Mouse (Mus musculus) midbrain, embryonic 11.5 days (tissue): ENCODE measurements at regions not wholly inside any gene's neighbourhood (a gene's known extent, or its start where the extent isn't known, plus 50 kb on each side); places are given as distances from the start of the nearest gene placed in this dataset.

Source experiments
- ATAC-seq: fragments of 200-750 bp; cut with Nextera tagmentation; 2 replicates; pipeline ENCODE4 v1.8.0; 2017; ENCODE audit warnings: moderate TSS enrichment, moderate library complexity; ENCODE audit not compliant: low FRiP score
- DNase-seq: peaks from one replicate; pipeline ENCODE4 v3.0.0; 2015; ENCODE audit warnings: low spot score; ENCODE audit errors: missing footprints
- H3K27ac ChIP-seq: fragments of 300-500 bp; sonication (generic); 2 replicates; pipeline ENCODE4 v1.5.1; 2014; ENCODE audit warnings: low read depth, low read length
- H3K27me3 ChIP-seq: fragments of 300-500 bp; sonication (generic); 2 replicates; pipeline ENCODE4 v1.6.1; 2014; ENCODE audit warnings: mild to moderate bottlenecking, low read length, moderate library complexity, mixed read lengths; ENCODE audit not compliant: control insufficient read depth, insufficient read depth
- H3K36me3 ChIP-seq: fragments of 300-500 bp; sonication (generic); 2 replicates; pipeline ENCODE4 v1.6.1; 2014; ENCODE audit warnings: mild to moderate bottlenecking, low read length, moderate library complexity, mixed read lengths; ENCODE audit not compliant: control insufficient read depth, insufficient read depth
- H3K4me1 ChIP-seq: fragments of 300-500 bp; sonication (generic); 2 replicates; pipeline ENCODE4 v1.6.1; 2014; ENCODE audit warnings: low read length; ENCODE audit not compliant: control insufficient read depth, insufficient read depth
- H3K4me2 ChIP-seq: fragments of 300-500 bp; sonication (generic); 2 replicates; pipeline ENCODE4 v1.6.1; 2014; ENCODE audit warnings: mild to moderate bottlenecking, moderate library complexity
- H3K4me3 ChIP-seq: fragments of 300-500 bp; sonication (generic); 2 replicates; pipeline ENCODE4 v1.5.1; 2014; ENCODE audit warnings: low read depth, low read length
- H3K9ac ChIP-seq: fragments of 300-500 bp; sonication (generic); 2 replicates; pipeline ENCODE4 v1.6.1; 2014; ENCODE audit warnings: low read length
- H3K9me3 ChIP-seq: fragments of 300-500 bp; sonication (generic); 2 replicates; pipeline ENCODE4 v1.6.1; 2016; ENCODE audit warnings: low read length; ENCODE audit not compliant: control insufficient read depth
- WGBS: fragments of 180-500 bp; shearing (Covaris S2); extraction: QIAGEN DNeasy Blood & Tissue Kit; methylation state at CpG from one replicate; pipeline ENCODE4 v1.1.7; 2014; 5-methylcytosine and 5-hydroxymethylcytosine counted together

DNA sequence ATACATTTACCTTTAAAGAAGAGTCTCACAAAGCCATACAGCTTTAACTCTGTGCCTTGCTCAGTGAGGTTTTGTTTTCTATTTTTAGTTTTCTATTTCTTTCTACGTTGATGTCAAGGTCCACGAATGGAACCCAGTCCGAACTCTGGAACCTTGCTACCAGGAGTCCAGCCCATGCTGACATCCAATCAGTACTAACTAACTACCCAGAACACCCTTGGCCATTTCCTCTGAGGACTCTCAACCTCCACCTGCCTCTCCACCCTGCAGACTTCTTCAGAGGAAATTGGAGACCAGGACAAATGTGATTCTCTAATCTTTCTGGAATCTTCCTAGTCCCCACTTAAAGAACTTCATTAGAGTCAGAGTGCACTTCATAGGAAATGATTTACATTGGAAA lies 204.6 kb upstream of the Klf3 start:
- ATAC-seq (no peak), DNase-seq (peak; percentile 62)
- Histone ChIP-seq H3K36me3 (no peaks in the 10 kb centered on the region), H3K9me3 (no peaks in the 10 kb centered on the region), H3K4me2 (no peak overlapping the region), H3K27me3 (no peaks in the 10 kb centered on the region), H3K4me3 (no peak overlapping the region), H3K27ac (no peak overlapping the region), H3K9ac (no peak overlapping the region), H3K4me1 (peaks cover 4% of the 10 kb centered on the region; the same call in 1 of the 2 replicates)
- WGBS, result 90% methylated on average over 3 of the region's 3 CpGs

DNA sequence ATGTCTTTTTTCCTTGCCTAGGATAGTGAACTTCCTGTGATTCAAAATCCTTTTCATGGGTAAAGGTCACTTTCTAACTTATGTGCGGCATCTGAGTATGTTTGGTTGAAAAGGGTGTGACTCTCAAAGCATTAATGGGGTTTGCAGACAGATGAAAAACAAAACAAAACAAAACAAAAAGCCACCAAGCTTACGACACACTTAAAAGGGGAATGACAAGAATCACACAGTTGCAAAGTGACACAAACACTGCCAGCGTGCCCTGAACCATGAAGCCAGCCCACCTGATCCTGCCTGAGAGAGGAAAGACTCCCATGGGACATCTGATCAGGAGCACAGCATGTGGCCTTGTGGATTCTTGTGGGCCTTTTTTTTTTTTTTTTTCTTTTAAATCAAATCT lies 204.2 kb upstream of the Klf3 start:
- no peaks in the 10 kb centered on the region for H3K36me3 ChIP-seq
- no peaks in the 10 kb centered on the region for H3K9me3 ChIP-seq
- no peak overlapping the region for H3K27ac ChIP-seq
- no peaks in the 10 kb centered on the region for H3K27me3 ChIP-seq
- H3K4me3 ChIP-seq, result no peak overlapping the region
- peaks cover 4% of the 10 kb centered on the region; the same call in 1 of the 2 replicates for H3K4me1 ChIP-seq
- no peak overlapping the region for H3K9ac ChIP-seq
- no peak overlapping the region for H3K4me2 ChIP-seq
- 74% methylated on average over 3 of the region's 3 CpGs for WGBS
- no peak for ATAC-seq
- peak; percentile 47 for DNase-seq

DNA sequence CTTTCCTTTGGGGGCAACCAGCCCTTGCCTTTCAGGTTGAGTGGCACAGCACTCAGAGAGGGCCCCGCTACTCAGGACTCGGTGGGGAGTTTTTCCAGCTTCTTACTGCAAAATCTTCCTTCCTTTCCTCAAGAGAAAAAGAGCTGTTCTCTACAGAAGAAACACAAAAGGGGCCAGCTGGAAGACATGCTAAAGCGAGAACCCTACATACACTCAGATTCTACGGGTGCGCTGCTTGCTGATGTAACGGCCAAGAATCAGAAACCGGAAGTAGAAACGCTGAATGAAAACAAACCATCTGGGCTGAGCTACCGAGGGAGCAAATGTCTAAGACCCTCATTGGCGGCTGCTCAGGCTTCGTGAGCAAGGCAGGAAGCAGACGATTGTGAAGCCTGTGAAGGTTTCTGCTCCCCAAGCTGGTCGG lies 203.3 kb upstream of the Klf3 start:
- Histone ChIP-seq H3K27ac (no peak overlapping the region), H3K36me3 (no peaks in the 10 kb centered on the region), H3K4me2 (no peak overlapping the region), H3K4me3 (no peak overlapping the region), H3K4me1 (peaks cover 4% of the 10 kb centered on the region; the same call in 1 of the 2 replicates), H3K27me3 (no peaks in the 10 kb centered on the region), H3K9ac (no peak overlapping the region), H3K9me3 (no peaks in the 10 kb centered on the region)
- DNase-seq (peak; percentile 84), ATAC-seq (no peak)
- 57% methylated on average over 13 of the region's 13 CpGs for WGBS

DNA sequence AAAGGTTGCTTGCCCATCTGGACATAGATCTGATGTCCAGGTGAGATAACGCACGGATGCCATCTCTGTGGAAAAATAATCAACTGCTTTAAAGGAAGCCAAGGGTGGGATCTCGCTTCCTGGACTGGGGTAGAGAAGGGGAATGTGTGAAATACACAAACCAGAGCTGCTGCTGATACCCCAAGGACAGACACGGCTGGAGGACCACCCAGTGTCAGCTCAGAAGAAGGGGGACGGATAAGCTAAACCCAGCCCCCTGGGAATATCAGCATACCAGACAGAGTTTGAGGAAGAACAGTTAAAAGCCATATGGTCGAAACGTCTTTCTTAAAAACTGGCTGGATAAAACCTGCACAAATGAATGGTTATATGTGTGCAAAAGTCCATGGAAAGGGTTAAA lies 202.8 kb upstream of the Klf3 start:
- H3K4me3 ChIP-seq, result no peak overlapping the region
- no peak overlapping the region for H3K9ac ChIP-seq
- DNase-seq (no peak), ATAC-seq (no peak; the same call in 1 of the 2 replicates)
- H3K27me3 ChIP-seq, result no peaks in the 10 kb centered on the region
- H3K36me3 ChIP-seq, result no peaks in the 10 kb centered on the region
- H3K4me1 ChIP-seq, result peaks cover 2% of the 10 kb centered on the region; the same call in 1 of the 2 replicates
- no peaks in the 10 kb centered on the region for H3K9me3 ChIP-seq
- H3K4me2 ChIP-seq, result no peak overlapping the region
- H3K27ac ChIP-seq, result no peak overlapping the region
- WGBS, result 64% methylated on average over 7 of the region's 7 CpGs

DNA sequence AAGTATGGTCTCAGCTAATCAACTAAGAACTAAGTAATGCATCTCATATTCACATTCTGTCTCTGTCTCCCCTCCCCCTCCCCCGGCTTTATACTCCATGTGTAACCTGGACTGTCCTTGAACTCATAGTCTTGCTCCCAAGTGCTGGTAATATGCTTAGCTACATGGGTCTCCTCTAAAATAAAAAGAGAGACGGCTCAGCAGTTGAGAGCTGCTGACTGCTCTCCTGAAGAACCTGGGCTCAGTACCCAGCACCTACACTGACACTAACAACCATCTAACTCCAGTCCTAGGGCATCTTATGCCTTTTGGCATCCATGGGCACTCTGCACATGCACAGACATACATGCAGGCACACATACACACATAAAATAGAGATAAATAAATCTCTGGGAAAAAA lies 202.4 kb upstream of the Klf3 start:
- Histone ChIP-seq H3K4me1 (no peaks in the 10 kb centered on the region; the same call in 1 of the 2 replicates), H3K36me3 (no peaks in the 10 kb centered on the region), H3K27ac (no peak overlapping the region), H3K27me3 (no peaks in the 10 kb centered on the region), H3K4me2 (no peak overlapping the region), H3K9me3 (no peaks in the 10 kb centered on the region), H3K9ac (no peak overlapping the region), H3K4me3 (no peak overlapping the region)
- 77% methylated on average over 2 of the region's 2 CpGs for WGBS
- no peak for ATAC-seq
- DNase-seq, result peak; percentile 72

DNA sequence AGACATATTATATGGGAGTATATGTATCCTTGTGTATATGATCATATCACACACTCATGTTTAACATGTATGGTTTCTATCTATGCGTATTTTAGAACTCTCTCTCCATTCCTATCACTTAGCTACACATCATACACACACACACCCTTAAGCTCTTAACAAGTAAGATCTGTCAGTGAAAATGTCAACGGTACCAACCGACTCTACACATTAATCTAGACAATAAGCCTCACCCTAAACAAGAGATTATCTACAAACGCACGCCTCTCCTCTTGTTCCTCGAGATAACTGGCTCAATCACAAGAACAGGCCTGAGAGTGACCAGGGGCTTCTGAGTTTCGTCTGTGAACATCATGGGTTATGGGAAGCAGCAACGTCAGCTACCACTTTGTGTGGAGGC lies 201.9 kb upstream of the Klf3 start:
- Histone ChIP-seq H3K4me1 (no peaks in the 10 kb centered on the region), H3K4me2 (no peak overlapping the region), H3K9me3 (no peaks in the 10 kb centered on the region), H3K4me3 (no peak overlapping the region), H3K27ac (no peak overlapping the region), H3K36me3 (no peaks in the 10 kb centered on the region), H3K9ac (no peak overlapping the region), H3K27me3 (no peaks in the 10 kb centered on the region)
- ATAC-seq (no peak), DNase-seq (peak; percentile 76)
- WGBS, result 66% methylated on average over 8 of the region's 8 CpGs

DNA sequence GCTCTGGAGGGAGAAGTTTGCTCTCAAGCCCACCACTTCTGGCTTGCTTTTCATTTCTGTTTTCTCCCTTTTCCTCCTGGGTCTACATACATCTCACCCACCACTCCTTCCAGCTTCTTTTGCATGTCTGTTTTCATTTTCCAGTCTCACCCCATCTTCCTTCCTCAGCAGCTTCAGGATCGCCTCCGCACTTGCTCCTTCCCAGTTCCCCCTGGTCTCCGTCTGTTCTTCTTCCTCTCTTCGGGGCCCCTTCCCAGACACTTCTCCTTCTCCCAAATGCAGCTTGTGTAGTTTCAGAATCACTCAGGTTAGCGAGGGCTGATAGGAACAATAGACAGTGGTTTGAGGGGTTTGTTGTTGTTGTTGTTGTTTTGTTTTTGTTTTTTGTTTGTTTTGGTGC lies 201.4 kb upstream of the Klf3 start:
- Histone ChIP-seq H3K4me2 (no peak overlapping the region), H3K4me1 (no peaks in the 10 kb centered on the region), H3K36me3 (no peaks in the 10 kb centered on the region), H3K9ac (no peak overlapping the region), H3K9me3 (no peaks in the 10 kb centered on the region), H3K27me3 (no peaks in the 10 kb centered on the region), H3K4me3 (no peak overlapping the region), H3K27ac (no peak overlapping the region)
- DNase-seq (peak; percentile 45), ATAC-seq (no peak)
- 90% methylated on average over 5 of the region's 5 CpGs for WGBS

DNA sequence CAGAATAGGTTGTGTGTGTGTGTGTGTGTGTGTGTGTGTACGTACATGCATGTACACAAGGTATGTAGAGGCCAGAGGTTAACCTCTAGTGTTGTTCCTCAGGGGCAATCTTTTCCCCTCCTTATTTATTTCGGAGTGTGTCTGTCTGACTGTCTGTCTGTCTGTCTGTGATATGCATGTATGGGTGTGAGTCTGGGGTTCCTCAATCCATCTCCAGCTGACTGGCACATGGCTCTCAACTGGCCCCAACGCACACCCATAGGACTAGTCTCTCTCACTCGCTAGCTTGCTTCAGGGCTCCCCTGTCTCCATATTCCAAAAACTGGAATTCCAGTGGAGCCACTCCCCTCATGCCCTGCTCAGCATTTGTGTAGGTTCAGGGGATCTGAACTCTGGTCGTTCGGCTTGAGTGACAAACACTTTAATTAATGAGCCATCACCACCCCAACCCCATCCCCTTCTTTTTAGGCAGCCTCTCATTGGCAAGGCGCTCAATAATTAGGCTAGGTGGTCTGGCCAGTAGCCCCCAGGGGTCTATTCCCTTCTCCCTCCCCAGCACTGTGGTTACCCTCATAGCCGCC lies 200.7 kb upstream of the Klf3 start:
- Histone ChIP-seq H3K36me3 (no peaks in the 10 kb centered on the region), H3K9me3 (no peaks in the 10 kb centered on the region), H3K4me1 (no peaks in the 10 kb centered on the region), H3K9ac (no peak overlapping the region), H3K27me3 (no peaks in the 10 kb centered on the region), H3K4me2 (no peak overlapping the region), H3K4me3 (no peak overlapping the region), H3K27ac (no peak overlapping the region)
- DNase-seq (peak; percentile 12), ATAC-seq (no peak)
- 94% methylated on average over 8 of the region's 8 CpGs for WGBS

DNA sequence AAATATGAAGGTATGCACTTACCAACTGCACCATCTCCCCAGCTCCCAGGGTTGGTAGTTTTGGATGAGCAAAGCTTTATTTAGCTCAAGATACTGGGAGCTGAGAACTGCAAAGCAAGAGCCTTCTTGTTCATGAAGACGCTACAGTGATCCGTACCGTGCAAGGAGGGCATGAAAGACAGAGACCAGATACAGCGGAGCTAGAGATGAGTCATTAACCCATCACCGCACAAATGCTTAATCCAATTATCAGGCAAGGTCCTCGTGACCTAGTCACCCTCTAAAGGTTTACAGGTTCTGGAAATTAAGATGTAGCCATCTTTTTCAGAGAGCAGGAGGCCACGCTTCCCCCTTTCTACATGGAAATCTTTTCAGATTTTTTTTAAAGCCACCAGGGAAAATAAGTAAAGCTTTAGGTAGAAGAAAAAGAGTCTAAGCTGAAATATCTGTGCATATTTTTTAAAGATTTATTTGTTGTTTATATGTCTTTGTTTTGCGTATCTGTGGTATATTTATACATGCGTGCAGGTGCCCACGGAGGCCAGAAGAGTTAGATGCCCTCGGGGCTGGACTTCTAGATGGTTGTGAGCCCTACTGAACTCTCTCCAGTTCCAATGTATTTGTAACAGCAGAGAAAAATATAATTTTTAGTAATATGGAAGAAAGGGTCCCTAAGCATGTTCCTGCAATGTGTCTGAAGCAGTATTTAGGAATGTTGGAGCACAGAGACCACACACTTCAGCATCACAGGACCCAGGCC lies 200.0 kb upstream of the Klf3 start:
- H3K4me3 ChIP-seq, result no peak overlapping the region
- H3K27me3 ChIP-seq, result no peaks in the 10 kb centered on the region
- no peaks in the 10 kb centered on the region for H3K4me1 ChIP-seq
- 76% methylated on average over 11 of the region's 11 CpGs for WGBS
- DNase-seq (peak; percentile 79), ATAC-seq (no peak)
- no peak overlapping the region for H3K4me2 ChIP-seq
- no peak overlapping the region for H3K27ac ChIP-seq
- H3K9me3 ChIP-seq, result no peaks in the 10 kb centered on the region
- no peaks in the 10 kb centered on the region for H3K36me3 ChIP-seq
- no peak overlapping the region for H3K9ac ChIP-seq
